Mouse (Mus musculus): ENCODE measurements around the gene Phb2.

The Phb2 gene

DNA sequence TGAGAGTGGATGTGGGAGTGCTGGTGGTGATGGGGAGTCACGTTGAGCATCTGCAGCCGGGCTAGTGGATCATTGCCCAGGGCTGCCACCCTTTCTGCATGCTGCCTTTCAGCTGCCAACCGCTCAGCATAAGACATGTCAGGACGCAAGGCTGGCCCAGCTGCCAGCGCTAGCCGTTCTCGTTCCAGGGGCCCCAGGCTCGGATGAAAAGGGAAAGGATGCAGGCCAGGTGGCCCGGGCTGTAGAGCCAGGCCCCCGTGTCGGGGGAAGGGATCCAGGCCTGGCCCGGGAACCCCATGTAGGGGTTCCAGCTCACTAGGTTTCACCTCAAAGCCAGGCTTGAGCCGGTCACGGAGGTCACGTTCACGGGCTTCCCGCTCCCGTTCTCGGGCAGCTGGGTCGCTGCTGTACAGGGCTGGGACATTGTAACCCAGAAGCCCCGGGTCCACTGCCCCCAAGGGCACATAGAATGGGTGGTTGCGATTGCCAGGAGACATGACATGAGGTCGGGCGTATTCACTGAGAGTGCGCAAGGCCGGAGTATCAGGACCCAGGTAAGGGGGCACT, 32.7 kb downstream of the Phb2 start:
- DNase-seq (ENCODE audit: inconsistent age in 2 of 2, low spot score in 1 of 2), result no peak

- peak; percentile 97 to 98 for DNase-seq (ENCODE audit: inconsistent age in 2 of 2, low spot score in 1 of 2)
These were observed 33.6 kb downstream of the Phb2 start for GRCm38 (mm10) chr6:124745490-124746295.

- DNase-seq (ENCODE audit: inconsistent age in 2 of 2, low spot score in 1 of 2), result no peak
These were observed 34.1 kb downstream of the Phb2 start for GRCm38 (mm10) chr6:124746296-124746605.

DNA sequence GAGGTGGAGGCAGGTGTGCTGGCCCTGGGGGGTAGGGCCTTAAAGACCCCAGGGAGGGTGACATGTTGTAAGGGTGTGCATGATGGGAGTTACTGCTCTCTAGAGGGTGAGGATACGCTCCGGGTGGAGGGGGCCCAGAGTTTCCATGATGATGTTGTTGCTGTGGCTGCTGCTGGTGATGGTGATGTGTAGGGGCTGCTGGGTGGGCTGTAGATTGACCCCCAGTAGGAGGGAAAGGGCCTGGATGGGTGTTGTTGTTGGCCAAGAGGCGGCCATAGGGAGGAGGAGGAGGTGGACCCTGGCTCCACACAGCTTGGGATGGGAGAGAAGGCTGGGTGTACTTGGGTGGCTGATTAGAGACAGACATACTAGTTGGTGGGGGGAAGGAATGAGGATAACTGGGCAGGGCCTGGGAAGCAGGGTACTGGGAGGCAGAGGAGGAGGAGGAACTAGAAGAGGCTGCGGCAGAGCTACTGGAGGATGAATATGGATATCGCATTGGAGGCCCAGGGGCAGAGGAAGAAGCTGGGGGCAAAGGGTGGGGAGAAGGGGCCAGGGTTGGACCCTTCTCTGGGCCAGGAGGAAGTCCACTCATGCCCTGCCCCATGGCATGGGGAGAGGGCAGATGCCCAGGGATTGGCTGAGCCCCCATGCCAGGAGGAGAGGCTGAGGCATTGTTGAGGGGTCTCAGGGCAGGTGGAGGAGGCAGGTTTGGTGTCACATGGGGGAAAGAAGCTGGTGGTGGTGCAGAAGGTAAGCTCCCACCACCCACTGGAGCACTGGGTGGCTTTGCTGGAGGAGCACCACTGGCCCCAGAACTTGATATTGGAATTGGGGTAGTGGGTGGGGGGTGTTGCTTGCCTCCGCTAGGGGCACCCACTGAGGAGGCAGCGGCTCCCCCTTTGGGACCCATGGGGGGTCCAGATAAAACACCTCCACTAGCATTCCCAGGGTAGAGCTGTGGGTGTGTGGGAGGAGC, 34.8 kb downstream of the Phb2 start:
- peak in 1 of 2 experiments; percentile 49 for DNase-seq (ENCODE audit: inconsistent age in 2 of 2, low spot score in 1 of 2)

DNA sequence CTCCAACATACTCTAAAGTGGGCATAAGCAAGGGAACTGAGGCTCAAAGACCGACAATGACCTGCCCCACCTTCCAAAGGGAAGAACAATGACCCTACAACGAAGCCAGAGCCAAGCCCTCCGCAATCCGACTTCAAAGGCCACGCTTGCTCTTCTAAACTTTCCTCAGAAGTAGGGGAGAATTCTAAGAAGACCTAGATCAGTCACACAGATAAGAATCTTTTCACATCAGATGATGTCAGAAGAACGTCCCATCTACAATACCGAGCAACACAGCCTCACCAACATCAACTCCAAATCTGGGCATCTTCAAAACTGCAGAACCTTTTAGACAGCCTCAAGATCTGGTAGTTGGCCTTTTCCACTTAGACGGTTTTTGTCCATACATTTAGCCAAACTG, 38.3 kb downstream of the Phb2 start:
- DNase-seq (ENCODE audit: inconsistent age in 2 of 2, low spot score in 1 of 2), result peak in 1 of 2 experiments; percentile 73

DNA sequence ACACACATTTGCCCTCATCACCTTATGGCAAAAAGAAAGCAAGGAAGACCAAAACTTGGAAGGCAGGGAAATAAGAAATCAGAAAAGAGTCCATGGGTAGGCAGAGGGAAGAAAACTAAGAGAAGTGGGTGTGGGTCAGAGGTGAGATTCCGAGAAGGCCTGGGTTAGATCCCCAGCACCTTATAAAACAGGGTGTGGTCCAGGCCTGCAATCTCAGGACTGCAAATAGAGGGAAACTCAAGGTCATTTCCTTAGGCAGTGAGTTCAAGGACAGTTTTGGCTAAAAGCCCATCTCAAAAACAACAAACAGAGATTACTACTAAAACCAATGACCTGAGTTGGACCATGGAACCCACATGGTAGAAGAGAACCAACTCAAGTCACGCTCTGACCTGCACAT, 41.7 kb downstream of the Phb2 start:
- no peak for DNase-seq (ENCODE audit: inconsistent age in 2 of 2, low spot score in 1 of 2)

- DNase-seq (ENCODE audit: inconsistent age in 2 of 2, low spot score in 1 of 2), result no peak
These were observed 43.2 kb downstream of the Phb2 start for GRCm38 (mm10) chr6:124755306-124755705.

DNA sequence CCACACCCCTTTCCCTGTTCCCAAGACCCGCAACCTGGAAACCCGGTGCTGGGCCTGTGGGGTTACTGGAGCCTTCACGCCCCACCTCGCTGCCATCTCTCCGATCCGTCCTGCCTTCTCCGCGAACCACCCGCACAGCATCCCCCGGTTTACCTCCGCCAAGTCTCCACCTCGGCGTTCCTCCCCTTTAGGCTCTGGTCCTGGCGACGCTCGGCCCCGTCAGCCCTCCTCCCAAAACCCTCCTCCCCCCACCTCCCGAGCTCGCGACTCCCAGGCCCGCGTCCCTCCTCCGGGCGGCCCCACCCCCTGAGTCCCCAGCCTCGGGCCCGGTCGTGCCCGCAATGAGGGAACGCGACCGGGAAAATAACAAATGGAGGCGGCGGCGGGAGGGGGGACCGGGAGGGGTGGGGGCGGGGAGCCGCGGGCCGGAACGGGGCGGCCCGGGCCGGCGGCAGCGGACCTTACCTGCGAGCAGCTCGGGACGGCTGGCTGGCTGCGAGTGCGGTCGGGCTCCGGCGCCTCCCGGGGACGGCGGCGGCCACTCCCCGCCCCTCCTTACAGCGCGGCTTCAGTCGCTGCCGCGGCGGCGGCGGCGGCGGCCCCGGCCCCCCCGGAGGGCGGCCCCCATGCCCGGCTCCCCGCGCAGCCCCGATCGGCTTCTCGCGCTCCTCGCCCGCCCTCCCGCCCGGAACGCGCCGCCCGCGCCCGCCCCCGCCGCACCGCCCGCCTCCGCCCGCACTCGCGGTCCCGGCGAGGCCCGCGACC, 43.9 kb downstream of the Phb2 start, which contains the start of the genes Gm45234 and Atn1:
Gene Gm45234, minus strand, starts transcription at position 191 of the 765 bp plus-strand sequence.
Gene Atn1, minus strand, starts transcription at position 694 of the 765 bp plus-strand sequence.
- peak; percentile 86 to 92 for DNase-seq (ENCODE audit: inconsistent age in 2 of 2, low spot score in 1 of 2)

GRCm38 (mm10) chr6:124756652-124757350, 44.7 kb downstream of the Phb2 start:
- DNase-seq (ENCODE audit: inconsistent age in 2 of 2, low spot score in 1 of 2), result peak; percentile 90 to 96

DNA sequence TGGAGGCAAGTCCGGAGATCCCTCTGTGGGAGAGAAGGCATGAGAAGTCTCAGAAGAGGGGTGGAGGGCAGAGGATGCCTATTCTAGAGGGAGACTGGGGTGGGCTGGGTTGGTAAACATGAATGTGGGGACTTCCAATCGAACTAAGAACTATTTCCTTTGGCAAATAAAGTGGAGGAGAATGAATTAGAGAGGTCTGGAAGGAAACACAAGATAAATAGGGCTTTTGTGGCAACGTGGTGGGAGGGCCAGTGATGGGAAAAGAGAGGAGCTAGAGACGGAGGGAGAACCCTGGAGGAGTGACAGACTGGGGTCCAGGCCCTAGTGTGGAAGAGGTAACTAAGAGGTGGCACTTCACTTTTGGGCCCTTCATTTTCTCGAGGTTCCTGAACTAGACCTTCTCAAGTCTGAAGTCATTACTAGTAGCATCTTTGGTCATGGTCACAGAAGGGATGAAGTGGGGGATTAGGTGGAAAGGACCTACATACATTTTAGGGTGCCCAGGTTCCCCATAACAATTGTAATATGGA, 45.3 kb downstream of the Phb2 start:
- no peak for DNase-seq (ENCODE audit: inconsistent age in 2 of 2, low spot score in 1 of 2)

DNA sequence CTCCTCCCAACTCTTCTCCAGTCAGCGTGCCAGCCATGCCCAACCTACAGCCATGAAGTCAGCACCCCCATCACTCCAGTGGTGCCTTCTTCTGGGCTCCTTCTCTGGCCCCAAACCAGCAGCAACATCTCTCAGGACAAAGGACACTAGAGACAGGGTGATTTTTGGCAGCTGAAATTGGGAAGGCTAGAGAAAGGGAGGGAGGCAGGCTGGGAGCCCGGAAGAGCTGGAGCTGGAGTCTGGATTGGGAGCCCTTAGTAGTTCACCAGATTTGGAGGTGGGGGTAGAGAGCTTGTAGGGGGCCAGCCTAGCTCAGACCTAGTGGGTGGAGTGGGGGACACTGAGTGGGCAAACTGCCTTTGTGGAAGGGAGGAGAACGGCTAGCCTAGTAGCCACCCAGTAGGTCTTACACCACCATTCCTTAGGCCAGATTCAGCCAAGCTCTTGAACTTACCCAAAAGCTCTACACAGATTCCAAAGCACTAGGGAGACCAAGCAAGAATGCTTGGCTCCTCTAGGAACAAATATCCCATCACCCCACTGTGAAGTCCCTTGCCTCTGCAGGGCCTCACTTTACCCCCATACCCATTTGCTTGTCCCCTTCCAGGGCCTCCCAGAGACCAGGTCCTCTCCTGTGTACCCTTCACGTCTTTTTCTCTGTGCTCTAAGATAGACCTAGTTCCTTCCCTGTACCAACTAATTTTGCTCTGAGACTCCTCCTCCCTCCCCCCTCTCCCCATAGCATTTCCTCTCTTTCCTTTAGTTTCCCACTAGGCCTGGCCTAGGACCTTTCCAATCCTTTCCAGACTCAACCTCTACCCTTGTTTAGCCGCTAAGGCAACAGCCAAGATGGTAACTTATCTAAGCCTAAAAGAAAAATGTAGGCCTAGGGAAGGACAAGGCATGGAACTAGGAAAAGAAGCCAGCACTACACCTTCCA, 46.0 kb downstream of the Phb2 start:
- DNase-seq (ENCODE audit: inconsistent age in 2 of 2, low spot score in 1 of 2), result peak; percentile 68 to 85

DNA sequence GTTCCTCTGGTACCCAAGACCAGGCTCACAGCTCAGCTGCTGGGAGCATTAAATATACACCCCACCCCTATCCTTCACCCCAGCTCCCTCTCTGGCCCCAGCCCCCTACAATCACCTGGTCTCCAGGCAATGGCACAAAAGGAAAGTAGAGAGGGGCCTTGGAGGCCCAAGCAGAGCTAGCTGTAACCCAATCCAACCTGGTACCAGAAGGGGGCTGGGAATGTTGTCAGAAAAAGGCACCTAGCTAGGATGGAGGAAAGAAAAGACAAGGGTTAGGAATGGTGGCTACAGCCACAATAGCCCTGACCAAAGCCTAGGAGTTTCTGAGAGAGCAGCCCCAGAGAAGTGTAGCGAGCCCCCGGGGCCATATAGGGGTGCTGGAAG, 46.7 kb downstream of the Phb2 start:
- DNase-seq (ENCODE audit: inconsistent age in 2 of 2, low spot score in 1 of 2), result no peak

GRCm38 (mm10) chr6:124759259-124759658, 47.1 kb downstream of the Phb2 start:
- peak; percentile 88 to 95 for DNase-seq (ENCODE audit: inconsistent age in 2 of 2, low spot score in 1 of 2)

DNA sequence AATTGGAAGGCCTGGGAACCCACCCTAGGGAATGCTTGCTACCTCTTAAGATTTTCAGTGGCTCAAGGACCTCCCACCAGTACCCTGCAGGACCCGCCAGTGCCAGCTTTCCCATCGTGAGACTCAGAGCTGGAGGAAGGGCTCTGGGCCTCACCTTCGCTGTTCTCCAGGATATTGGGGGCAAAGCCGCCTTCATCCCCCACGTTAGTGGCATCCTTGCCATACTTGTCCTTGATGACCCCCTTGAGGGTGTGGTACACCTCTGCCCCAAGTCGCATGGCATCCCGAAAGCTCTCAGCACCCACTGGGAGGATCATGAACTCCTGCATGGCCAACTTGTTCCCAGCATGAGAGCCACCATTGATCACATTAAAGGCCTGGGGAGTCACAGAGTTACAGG, 53.8 kb downstream of the Phb2 start:
- DNase-seq (ENCODE audit: inconsistent age in 2 of 2, low spot score in 1 of 2), result no peak

Measured in adrenal gland, adult (tissue).